Mouse (Mus musculus) right cerebral cortex, postnatal 14 days (tissue): ENCODE measurements at regions not wholly inside any gene's neighbourhood (a gene's known extent, or its start where the extent isn't known, plus 50 kb on each side); places are given as distances from the start of the nearest gene placed in this dataset.

Experiments used
- DNase-seq: peaks from one replicate; pipeline ENCODE4 v3.0.0; 2022

DNA sequence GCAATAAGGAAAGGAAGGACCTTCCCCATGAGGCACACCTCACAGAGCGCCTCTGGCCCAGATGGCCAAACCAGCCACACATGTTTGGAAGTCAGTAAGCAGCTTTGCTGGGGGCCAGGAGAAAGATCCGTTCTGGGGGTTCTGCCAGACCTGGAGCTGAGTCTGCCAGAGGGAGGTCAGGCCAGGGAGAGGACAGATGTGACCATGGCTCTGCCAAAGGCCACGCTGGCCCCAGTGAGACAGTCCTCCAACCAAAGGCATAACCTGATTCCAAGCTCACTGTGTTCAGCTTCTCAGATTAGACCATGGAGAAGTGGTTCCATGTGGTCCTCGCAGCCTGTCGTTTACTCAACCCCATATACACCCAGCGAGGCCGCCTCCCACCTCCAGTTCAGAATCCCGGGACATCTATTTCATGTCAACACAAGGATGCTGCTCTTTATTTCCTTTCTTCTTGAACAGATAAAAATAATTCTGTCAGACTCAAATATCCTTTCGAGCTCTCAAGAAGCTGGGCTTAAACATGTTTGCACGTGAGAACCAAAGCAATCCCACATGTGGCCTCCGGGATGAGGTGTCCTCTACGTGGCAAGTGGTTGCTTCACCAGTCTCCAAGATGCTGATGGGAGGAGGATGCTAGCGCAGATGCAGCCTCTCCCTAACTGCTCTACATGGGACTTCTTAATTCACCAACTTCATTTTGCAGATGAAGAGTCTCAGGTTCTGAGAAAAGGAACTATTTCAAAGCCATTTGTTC, 130.1 kb upstream of the Usp24 start:
- no peak for DNase-seq

DNA sequence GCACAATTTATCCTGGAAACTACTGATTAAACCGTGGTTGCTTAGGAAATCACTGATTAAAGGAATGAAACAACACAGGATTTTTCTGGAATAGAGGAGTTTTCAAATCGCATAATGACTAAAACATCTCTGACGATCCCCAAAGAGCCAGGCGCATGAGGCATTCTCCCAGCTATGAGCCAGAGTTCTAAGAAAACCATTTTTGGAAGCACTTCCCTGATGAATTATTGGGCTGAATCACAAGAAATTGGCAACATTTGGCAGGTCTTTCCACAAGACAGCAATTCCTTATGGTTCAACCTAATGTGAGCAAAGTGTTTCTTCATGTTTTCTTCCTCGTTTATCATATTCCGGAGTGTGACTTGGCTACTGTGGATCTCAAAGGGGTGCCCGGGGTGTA, 129.3 kb upstream of the Usp24 start:
- no peak for DNase-seq

DNA sequence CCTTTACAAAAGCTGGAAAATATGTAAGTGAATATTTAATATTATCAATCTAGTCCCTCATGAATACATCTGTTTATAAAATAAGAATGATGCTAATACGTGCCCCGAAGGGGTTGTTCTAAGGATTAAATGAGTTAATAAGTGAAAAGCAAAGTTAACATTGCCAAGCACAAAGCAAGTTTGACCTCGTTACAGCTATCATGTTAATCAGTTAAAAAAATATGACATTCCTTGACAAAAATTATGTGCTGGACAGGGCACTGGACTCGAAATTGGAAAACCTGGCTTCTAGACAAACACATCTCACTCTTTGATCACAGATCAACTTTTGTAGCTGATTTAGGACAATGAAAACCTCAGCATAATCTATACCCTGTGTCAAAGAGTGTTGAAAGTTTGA, 125.8 kb upstream of the Usp24 start:
- no peak for DNase-seq

DNA sequence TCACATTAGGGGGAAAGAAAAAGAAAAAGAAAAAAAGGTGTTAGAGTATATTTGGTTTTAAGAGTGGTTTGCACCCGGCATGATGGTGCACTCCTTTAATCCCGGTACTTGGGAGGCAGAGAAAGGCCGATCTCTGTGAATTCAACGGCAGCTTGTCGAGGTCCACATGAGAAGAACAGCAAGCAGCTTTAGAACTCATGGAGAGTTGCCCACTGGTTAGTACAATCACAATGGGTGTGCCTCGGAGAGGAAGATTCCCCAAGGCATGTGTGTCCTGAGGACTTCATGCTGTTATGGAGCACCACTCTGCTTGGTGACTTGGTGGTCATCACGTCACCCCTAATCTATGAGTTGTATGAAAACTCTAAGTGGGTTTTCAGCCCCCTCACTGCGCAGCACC, 124.7 kb upstream of the Usp24 start:
- DNase-seq: no peak

DNA sequence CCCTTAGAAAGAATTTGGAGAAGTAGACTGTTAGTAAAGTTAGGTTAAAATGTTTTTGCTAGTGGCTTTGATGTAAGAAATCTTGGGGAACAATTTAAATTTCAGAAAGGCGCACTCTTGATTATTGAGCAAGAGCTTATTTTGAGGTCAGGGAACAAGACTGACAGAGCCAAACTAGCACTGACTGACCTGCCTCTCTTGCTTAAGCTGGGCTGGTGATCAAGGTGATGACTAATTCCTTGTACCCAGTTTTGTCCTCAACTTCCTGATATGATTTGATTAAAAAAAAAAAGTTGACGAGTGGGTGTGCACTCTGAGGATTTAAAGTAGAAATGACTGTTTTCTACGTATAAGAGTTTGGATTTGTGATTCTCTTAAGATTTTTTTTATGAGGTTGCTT, 124.2 kb upstream of the Usp24 start:
- no peak for DNase-seq

DNA sequence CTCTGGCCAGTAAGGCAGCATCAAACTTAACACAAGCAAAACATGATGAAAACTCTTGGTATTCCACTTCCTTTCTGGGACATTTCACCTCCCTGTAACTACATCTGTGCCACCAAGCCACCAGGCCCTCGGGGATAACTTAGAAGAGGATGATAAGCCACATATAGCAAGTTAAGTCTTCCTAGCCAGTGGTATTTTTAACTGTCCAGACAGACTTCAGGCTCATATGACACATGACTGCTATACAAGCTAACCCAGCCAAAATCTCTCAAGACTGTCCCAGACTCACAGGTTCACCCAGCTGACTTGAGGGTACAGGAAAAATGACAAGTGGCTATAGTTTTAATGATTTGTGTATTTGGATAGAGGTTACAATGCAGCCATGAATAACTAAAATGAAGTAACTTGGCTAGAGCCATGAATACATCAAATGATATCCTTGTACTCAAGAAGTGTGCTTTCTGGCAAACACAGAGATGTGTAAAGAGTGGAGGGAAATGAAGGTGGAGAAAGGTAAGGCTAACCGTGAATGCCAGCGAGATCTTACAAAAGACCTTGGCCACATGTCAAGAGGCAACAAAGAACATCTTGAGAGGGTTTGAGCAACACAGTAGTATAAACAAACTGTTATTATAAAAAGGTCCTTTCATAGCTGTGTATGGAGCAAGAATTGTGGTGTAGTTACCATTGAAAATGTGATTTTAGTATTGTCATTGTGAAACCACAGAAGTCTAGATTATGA, 122.6 kb upstream of the Usp24 start:
- no peak for DNase-seq

DNA sequence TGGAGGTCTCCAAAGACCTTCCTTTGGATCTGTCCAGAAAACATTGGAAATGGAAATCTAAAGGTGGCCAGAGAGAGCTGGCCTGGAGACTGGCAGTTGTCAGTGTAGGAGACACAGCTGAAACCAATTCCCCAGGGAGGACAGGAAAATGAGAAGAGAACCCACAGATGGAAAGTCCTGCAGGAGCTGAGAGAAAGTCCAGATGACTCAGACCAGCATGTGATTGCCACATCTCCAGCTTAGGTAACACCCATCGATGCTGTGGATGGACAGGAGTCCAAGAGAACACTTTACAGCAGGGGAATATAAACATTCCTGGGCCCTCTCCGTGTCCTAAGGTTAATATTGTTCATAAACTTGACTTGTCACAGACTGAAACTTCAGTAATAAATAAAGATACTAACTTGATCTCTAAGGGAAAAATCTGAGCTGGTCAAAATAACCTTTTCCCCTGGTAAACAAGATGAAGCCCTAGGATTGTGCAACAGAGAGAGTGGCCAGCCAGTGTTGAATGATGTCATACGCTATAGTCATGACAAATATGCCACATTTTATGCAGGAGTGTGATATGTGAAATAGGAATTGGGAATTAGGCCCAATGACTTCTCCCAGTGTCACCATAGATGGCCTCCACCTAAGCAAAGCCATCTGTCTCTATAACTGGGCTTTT, 120.4 kb upstream of the Usp24 start:
- DNase-seq: no peak

DNA sequence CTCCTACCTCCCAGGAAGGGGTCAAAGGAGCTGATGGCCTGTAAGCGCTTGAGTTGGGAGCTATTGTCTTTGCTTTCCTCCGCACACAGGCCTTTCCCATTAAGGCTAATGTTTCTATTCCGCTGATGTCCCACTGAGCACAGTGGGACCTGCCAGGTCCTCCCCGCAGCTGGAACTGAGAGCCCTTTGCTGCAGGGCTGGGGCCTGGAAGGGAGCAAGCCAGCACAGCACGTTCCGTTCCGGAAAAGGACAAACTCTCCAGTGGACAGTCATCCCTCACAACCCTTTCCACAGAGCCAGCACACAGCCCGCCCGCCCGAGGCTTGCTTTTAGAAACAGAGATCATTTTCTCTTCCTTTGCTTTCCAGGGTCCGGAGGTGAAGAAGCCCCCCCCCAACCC, 116.2 kb upstream of the Usp24 start:
- DNase-seq: no peak

DNA sequence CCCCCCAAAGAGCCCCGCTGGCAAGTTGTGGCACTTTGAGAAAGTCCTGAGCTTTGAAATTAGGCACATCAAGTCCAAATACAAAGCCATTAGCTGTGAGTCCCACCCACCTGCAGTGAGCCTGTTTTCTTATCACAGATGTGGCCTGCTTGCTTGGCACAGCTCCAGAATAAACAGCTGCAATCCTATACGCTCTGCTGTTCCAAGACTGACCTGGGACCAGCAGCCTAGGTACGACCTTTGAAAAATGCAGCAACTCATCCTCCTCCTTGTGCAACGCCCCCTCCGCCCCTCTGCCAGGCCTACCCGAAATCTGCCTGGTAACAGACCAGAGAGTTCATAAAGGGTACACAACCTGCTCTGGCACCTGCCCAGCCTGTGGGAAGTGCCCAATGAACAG, 115.8 kb upstream of the Usp24 start:
- DNase-seq: no peak

DNA sequence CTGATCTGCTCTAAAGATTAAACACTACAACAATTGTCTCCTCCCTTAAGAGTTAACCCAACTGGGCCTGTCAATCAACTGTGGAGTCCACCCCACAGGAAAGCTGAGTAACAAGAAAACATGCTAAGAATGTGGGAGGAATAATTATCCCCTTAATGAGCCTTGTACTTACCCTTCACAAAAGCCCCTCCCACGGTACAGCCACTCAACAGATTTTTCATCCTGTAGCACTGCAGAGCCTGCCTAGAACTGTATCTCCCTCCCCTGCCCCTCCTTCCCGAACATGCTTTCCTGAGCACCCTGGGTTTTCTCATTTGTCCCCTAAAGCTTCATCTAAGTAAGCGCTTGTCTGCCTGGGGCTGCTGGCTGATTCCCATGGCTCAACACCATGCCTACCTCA, 113.5 kb upstream of the Usp24 start:
- no peak for DNase-seq

DNA sequence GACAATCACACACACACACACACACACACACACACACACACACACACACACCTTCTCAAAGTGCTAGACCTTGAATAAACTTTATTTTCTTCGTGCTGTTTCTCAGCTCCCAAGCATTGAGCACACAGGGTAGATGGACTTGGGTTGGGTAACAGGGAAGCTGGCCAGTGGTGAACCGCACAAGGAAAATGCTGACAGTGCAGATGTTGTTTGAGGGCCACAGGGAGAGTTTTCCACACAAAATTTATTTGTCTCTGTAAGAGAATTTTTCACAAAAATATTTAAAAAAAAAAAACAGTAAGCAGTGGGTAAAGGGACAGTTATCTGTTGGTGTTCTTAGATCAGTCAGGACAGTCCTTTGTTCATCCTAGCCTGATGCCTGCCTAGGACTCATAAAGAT, 110.8 kb upstream of the Usp24 start:
- DNase-seq: no peak

DNA sequence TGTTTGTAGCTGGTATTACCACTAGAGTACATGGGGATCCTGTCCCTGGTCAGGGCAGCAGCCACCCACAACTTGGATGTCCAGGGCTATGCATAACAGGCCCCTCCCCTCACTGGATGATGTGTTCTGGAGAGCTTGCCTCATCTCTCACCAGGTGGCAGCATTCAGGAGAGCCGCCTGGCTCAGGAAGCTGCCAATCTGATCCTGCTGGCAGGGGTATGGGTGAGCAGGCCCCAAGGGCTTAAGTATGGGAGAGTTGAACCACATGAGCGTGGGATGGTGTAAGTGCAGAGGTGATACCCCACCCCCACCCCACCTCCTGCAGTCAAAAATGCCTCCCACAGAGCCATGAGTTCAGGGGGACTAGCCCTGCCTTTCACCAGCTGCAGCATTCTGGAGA, 110.0 kb upstream of the Usp24 start:
- DNase-seq: no peak

DNA sequence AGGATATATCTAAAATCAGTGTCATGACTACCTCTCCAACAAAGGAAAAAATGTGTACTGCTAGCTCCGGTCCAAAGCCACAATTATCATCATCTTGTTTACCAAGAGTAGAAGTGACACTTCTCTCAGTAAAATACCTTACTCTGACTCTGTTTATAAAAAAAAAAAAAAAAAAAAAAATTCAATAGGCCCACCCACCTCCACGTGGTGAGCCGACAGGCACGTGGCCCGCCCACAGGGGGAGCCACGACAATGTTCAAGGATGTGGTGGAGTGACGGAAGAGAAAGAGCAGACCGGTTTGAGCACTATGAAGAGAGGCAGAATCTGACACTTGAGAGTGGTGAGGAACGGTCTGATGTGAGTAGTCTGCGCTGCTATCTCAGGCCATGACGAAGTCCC, 106.5 kb upstream of the Usp24 start:
- DNase-seq: no peak

DNA sequence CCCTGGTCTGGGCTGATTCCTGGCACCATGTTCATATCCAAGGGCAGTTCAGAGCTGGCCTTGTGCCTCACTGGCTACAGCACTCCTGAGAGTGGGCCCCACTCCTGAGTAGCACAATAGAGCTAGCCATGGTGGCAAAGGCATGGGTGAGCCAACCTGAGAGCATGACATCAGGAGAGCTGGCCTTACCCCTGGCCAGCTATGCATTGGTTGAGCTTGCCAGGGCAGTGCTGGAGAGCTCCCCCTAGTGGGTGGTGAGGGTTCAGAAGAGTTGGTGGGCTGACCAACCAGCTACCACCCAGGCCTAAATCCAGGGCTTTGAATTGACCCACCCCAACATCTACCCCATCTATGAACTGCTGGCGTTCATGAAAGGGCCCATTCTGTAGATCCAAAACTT, 106.0 kb upstream of the Usp24 start:
- DNase-seq: no peak

DNA sequence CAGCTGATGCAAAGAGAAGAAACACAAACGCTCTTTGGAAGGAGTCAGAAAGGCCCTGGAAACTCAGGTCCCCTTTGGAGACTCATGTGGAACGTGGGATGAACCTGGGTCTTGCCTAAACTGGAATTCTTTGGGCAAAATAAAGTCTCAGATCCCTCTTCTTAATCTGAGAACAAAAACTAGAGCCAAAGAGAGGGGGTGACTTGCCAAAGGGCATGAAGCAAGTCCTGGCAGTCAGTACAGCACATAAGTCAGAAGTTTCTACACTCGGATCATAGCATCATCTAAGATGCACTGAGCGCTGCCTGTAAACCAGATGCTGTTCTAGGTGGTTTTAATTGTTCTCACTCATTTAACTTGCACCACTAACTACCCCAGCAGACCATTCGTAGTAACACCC, 101.8 kb upstream of the Usp24 start:
- no peak for DNase-seq

DNA sequence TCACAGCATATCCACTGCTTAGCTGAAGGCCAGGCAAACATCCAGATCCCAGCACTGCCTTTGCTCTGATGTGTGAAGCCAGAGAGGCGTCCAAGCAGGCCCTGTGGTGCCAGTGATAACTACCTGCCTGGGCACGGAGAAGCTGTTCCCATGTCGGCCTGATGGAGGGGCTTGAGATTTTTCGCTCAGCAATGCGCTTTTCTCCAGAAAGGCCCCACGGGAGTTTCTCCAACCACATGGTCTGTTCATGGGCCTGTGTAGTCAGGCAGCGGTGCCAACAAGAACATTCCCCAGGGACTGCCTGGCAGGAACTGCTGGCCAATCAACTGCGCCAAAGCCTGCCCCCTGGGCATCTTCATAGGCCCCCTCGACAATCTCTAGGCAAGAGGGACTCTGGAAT, 95.4 kb upstream of the Usp24 start:
- no peak for DNase-seq

DNA sequence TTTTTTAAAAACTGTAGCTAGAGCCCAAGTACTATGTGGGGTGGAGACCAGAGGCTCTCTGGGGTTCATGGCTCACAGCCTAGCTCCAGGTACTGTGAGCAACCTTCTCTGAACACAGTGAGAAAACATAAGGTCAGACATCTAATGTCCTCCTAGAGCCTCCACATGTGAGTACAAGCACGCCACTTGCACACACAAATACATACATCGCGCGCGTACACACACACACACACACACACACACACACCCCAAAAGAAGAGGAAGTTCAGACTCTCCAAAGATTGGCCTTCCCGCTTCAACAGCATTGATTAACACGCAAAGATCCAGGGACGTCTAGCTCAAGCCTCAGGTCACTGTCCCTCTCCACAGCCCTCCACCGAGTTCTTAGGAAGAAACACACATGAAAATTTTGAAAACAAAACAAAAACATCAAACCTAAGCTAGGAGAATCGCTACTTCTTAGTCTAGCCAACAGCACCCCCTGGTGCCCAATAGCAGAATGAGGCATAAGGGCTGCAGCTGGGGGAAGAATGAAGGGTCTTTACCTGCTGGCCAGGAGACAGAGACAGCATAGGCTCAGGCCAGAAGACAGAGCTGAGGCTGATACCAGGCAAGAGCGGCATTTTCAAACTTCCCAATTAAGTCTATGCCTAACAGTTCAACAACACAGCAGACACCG, 90.7 kb upstream of the Usp24 start:
- peak; percentile 67 for DNase-seq

DNA sequence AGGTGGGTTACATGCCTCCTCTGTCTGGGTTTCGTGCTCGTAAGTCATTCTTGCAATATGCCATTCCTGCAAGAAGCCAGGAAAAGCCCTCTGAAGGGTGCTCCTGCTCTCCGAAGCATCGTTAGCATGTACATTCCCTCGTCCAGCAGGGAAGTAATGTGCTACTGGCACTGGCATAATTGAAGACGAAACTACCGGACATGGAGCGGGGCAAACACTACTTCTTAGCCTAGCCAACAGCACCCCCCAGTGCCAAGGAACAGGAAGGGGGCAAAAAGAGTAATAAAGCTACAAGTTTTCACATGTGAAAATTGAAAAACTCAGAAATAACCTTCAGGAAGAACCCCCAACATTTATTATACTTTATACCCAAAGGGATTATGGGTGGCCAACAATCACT, 88.6 kb upstream of the Usp24 start:
- peak; percentile 39 for DNase-seq

DNA sequence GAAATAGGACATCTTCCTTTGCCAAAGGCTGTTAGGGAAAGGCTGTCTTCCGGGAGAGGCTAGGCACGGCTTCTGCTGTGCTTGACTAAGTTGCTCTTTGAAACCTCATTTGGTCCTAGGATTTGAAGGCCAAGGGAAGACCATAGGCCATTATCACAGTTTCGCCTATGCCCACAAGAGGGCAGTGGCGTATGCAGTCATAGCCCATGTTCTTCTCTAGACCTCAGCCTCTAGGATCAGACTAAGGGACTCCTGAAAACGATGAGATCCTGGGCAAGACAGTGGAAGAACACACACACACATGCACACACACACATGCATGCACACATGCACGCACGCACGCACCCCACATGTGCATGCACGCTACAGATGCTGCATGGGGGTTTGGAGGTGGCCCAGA, 87.5 kb upstream of the Usp24 start:
- DNase-seq: peak; percentile 65

DNA sequence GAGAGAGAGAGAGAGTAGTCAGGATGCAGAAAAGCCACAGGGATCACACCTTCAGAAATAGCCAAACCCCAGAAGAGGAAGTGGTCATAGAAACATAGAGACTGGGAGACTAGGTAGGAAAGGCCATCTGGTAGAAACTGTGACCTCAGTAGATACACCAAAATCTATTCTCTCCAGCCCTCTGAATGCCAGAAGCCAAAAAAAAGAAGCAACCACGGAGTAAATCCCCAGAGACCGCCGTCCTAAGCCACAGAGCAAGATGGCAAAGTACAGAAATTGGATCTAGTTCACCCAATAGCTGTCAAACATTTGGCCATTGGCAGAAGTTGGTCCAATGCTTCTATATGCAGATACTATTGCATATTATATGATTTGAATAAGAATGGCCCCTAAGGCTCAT, 86.5 kb upstream of the Usp24 start:
- DNase-seq: no peak

DNA sequence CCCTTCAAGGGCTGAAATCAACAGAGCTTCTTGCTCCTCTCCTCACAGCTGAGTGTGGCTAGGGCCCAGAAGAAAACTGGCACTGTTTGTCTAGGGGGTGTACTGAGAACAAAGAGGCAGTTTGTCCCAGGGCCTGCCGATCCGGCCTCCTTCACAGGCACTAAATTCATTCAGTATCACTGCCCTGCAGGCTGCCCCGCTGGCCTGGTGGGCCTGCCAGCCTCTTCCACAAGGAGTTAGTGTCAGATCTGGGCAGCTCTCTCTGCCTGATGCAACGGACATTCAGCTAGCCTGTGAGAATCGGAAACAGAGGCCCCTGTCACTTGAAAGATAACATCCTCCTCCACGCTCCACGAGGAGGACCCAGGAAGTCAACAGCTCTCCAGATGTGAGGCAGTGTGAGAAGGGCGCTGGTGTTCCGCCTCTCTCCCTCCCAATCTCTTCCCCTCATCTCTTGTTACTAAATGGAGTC, 83.5 kb upstream of the Usp24 start:
- peak; percentile 40 for DNase-seq

DNA sequence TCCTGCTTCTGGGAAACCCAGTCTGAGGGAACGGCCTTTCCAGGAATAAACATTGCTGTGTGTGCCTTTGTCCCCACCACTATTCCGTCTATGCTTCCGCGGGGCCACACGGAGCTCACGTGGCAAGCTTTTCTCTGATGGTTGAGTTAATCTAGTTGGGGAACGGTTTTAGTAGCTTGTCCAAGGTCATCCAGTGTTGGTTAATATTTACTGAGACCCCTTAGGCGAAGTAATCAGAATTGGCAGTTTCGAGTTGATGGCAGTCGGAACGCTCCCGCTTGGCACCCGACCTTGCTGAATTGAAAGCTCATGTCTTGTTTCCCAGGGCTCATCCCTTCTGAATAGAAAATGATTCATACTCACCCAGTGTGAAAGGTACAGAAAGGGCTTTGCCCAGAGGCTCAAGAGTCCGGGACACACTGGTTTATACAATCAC, 71.6 kb upstream of the Usp24 start:
- no peak for DNase-seq

DNA sequence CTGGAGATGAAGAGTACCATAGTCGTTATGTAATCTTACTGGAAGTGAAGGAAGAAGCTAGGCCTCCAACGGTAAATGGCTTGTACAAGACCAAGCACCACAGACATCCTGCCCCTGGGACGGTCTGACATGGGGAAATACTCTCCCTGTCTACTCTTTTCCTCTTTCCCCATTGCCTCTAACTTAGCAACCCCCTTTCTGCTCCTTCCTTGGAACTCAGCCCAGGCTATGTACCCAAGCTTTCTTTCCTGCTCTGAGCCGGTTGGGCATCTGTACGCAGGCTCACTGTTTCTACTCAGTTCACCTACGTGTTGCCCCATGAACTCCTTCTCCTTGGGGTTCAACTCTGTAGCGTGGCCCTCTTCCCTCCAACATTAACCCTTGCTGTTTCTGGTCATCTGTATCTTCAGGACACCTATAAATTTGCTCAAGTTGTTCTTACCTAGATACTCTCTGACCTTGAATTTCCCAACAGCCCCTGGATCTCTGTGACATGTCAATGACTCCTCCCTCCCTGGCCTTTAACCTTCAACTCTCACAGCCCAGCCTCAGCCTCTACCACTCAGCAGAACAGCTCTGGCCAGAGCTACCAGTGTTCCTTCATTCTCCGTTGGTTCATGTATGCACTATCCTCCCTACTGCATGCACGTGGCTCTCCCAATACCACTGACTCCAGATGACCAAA, 71.0 kb upstream of the Usp24 start:
- DNase-seq: no peak
